Mouse (Mus musculus): ENCODE data around the gene Clk3.
"Not testable (repeated sequence)": the region's sequence is repeated elsewhere in the genome, so short reads cannot be mapped to it uniquely, and the experiment has no call there.

The Clk3 gene

DNA sequence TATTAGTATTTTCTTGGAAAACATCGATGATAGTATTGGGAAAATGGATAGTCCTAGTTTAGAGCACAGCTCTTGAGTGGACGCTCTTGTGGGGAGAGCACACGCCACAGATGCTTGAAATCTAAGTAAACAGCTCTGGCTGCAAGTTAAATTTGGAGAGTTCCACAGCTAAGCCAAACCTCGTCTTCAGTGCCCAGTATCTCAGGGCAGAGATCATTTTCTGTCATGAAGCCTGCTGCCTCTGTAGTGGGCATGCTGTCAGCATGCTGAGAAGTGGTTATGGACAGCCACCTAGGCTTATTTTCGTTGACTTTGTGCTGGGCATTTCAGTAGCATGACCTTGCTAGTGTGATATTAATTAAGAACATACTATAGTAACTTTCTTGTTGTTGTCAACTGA lies 41.9 kb downstream of the Clk3 start:
- DNase-seq (ENCODE audit: low read depth, low spot score), result no peak

DNA sequence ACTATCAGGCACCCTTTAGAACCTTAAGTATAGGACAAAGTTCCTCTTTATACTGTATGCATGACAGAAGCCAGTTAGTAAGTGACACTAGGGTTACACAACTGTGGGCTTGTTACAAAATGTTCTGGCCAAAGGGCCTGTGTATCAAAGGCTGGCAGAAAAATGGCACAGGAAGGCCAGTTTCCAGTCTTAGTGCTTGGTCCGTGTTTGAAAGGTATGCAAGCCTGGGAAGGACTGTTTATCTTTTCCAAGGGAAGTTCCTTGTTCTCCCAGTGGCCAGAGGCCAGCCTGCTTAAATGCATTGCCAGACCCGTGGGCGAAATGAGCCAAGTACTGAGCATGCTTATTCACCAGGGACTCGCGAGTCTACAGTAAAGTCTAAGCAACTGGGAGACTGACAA lies 42.3 kb downstream of the Clk3 start:
- DNase-seq (ENCODE audit: low read depth, low spot score), result no peak

- no peak for DNase-seq (ENCODE audit: low read depth, low spot score)
These were observed 43.3 kb downstream of the Clk3 start for GRCm38 (mm10) chr9:57722371-57722770.

- no peak for DNase-seq (ENCODE audit: low read depth, low spot score)
These were observed 44.9 kb downstream of the Clk3 start for GRCm38 (mm10) chr9:57720736-57721135.

- DNase-seq (ENCODE audit: low read depth, low spot score), result no peak
These were observed 47.3 kb downstream of the Clk3 start for GRCm38 (mm10) chr9:57718408-57718807.

DNA sequence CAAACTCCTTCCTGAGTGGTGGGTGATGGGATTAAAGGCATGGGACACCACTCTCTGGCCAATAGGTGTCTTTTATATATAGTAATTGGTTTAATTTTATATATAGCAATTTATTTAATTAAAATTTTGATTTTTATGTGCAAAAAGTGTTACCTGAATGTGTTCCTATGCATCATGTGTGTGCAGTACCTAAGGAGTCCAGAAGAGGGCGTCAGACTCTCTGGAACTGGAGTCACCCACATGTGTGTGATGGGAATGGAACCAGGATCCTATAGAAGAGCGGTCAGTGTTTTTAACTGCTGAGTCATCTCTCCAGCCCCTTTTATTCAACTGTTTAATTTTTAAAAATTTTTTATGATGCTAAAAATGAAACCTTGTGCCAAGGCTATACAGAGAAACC lies 53.5 kb downstream of the Clk3 start:
- peak; percentile 77 for DNase-seq (ENCODE audit: low read depth, low spot score)

GRCm38 (mm10) chr9:57710214-57710613 lies 55.4 kb downstream of the Clk3 start:
- DNase-seq (ENCODE audit: low read depth, low spot score), result not testable (repeated sequence)

DNA sequence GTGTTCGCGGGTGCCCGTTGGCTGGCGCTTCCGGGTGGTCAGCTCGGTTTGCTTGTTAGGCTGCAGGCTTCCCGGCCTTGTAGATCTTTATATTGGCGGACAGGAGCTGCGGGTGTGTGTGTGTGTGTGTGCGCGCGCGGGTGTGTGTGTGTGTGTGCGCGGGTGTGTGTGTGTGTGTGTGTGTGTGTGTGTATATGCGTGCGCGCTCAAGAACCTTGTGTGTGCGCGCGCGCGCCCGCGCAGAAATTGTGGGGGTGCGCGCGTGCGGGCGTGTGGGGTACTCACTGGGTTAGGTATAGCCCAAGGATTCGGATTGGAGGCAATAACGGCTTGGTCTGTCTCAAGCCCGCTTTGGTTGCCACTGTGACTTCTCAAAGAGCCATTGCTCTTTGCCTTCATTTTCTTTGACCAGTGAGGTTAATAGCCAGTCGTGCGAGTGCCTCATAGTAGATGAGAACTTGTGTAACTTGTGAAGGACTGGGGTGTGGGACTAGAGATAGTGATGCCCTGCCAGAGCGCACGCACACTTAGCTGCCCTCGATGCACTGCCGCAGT lies 56.9 kb downstream of the Clk3 start:
- DNase-seq (ENCODE audit: low read depth, low spot score), result no peak

- DNase-seq (ENCODE audit: low read depth, low spot score), result peak; percentile 91
These were observed 57.5 kb downstream of the Clk3 start, which contains the start of gene Edc3 for GRCm38 (mm10) chr9:57708068-57708719. Gene Edc3, plus strand, starts transcription at chr9:57708540.

DNA sequence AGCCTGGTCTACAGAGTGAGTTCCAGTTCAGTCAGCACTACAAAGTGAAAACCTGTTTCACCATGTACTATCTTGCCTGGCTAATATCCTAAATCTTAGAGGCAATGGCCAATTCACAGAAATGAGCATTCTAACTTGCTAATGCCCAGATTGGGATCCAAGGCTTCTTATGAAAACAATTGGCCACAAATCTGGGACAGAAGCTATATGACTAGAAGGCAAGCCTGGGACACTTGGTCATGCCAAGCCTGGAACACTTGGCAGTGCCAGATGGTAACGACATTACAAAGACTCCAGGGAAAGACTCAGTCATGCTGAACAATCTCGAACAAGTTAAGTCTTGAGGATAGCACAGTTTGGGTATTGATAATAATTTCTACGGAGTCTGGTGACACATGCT lies 59.2 kb downstream of the Clk3 start:
- no peak for DNase-seq (ENCODE audit: low read depth, low spot score)

All from ZHBTc4 (cell line).